Mouse (Mus musculus) lung, embryonic 16.5 days (tissue): ENCODE results near the gene Zmym6. TPM values are rescaled to one million over a fixed set of nuclear protein-coding genes. Genes with fewer than 3 reads are reported as not detected.

ENCODE experiments used
- ATAC-seq: fragments of 200-750 bp; cut with Nextera tagmentation; 2 replicates; pipeline ENCODE4 v1.8.0; 2017; ENCODE audit warnings: low read depth, mild to moderate bottlenecking, moderate library complexity
- H3K27ac ChIP-seq: fragments of 300-500 bp; sonication (generic); 2 replicates; pipeline ENCODE4 v1.5.1; 2014; ENCODE audit warnings: mild to moderate bottlenecking, control low read depth, low read length
- H3K27me3 ChIP-seq: fragments of 300-500 bp; sonication (generic); 2 replicates; pipeline ENCODE4 v1.6.1; 2014; ENCODE audit warnings: low read depth, low read length, mixed read lengths; ENCODE audit not compliant: control insufficient read depth, insufficient read depth
- H3K36me3 ChIP-seq: fragments of 300-500 bp; sonication (generic); 2 replicates; pipeline ENCODE4 v1.6.1; 2014; ENCODE audit warnings: low read length; ENCODE audit not compliant: control insufficient read depth, insufficient read depth
- H3K4me1 ChIP-seq: fragments of 300-500 bp; sonication (generic); replicated peaks from 2 replicates; pipeline ENCODE4 v1.6.1; 2014; ENCODE audit warnings: low read length, mixed read lengths; ENCODE audit not compliant: control insufficient read depth, insufficient read depth
- H3K4me2 ChIP-seq: fragments of 300-500 bp; sonication (generic); 2 replicates; pipeline ENCODE4 v1.6.1; 2014; ENCODE audit warnings: low read depth, low read length, control low read depth
- H3K4me3 ChIP-seq: fragments of 300-500 bp; sonication (generic); 2 replicates; pipeline ENCODE4 v1.5.1; 2014; ENCODE audit warnings: mild to moderate bottlenecking, low read length, control low read depth
- H3K9ac ChIP-seq: fragments of 300-500 bp; sonication (generic); 2 replicates; pipeline ENCODE4 v1.6.1; 2014; ENCODE audit warnings: low read length, control low read depth
- H3K9me3 ChIP-seq: fragments of 300-500 bp; sonication (generic); 2 replicates; pipeline ENCODE4 v1.6.1; 2016; ENCODE audit warnings: low read length; ENCODE audit not compliant: control insufficient read depth
- WGBS: fragments of 180-500 bp; shearing (Covaris S2); extraction: QIAGEN DNeasy Blood & Tissue Kit; methylation state at CpG from one replicate; pipeline ENCODE4 v1.1.7; 2014; 5-methylcytosine and 5-hydroxymethylcytosine counted together
- polyA plus RNA-seq: library from polyadenylated mRNA; unstranded; fragments of >200 nt; fragmentation: Nextera tagmentation; extraction: Ambion mirVana; gene quantifications from 2 replicates; pipeline ENCODE4 v1.2.1, GENCODE M21; 2015

Gene Zmym6
- polyA plus RNA-seq, 1 experiment from 2014 or later, result 18.2 TPM

DNA sequence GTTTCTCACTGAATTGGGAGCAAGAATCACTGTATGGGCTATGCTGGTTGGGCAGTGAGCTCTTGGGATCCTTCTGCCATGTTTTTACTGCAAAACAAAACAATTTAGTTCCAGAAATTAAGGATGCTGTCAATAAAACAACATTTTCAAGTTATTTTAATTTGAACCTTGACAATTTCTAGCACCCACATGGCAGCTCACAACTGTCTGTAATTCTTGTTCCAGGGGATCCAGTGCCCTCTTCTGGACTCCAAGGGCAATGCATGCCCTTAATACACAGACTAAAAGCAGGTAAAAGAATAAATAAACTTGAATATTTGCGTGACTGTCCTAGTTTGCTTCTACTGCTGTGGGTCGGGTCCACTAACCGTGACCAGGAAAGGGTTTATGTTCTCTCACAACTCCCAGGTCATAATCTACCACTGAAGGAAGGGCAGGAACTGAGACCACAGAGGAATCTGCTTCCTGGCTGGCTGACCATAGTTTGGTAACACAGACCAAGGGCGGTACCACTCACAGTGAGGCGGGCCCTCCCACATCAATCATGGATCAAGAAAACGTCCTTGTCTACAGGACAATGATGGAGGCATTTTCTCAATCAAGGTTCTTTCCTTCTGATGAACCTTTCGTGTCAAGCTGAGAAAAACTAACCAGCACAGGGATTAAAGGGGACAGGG, 22.5 kb upstream of the Zmym6 start:
- H3K27ac ChIP-seq, result no peak overlapping the region
- WGBS, result 77% methylated on average over 7 of the region's 7 CpGs
- H3K4me1 ChIP-seq, result no peaks in the 10 kb centered on the region
- H3K9me3 ChIP-seq, result no peaks in the 10 kb centered on the region
- peaks cover 19% of the 10 kb centered on the region for H3K36me3 ChIP-seq
- H3K4me2 ChIP-seq, result no peak overlapping the region
- no peak overlapping the region for H3K4me3 ChIP-seq
- no peak overlapping the region for H3K9ac ChIP-seq
- H3K27me3 ChIP-seq, result no peaks in the 10 kb centered on the region
- ATAC-seq, result no peak

DNA sequence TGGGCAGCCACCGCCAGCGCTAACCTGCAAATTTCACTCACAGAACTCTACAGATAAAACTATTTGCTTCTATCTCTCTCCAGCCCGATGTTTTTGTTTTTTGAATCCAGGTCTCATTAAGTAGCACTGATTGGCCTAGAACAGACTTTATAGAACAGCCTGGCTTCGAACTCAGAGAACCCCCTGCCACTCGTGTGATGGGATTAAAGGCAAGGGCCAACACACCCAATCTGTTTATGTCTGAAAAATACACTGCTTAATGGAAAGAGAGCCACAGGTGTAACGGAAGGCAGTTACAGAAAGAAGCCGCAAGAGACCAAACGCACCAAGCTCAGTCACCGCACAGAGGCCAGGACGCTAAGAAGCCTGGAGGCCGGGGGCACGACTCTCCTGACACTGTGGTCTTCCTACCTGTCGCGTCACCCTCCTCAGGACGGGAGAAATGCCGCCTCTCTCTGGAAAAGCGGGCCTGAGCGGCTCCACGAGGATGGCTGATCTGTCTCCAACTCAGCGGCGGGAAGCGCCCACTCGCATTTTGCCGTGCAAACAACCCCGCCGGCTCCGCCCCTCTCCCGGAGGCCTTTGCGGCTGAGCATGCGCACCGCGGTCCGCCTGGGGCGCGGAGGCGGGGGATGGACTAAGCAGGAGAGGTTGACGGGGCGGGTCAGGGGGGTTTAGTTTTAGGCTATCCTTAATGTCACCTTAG, 16.4 kb upstream of the Zmym6 start, which contains the start of gene Zmym1:
Zmym1 (minus strand) TSS at position 568 of the 706 bp plus-strand sequence.
- H3K4me1 ChIP-seq, result no peaks in the 10 kb centered on the region; the same call in 1 of the 2 replicates
- peak within 1 kb of the TSS; percentile 77 for H3K4me3 ChIP-seq
- no peaks in the 10 kb centered on the region for H3K27me3 ChIP-seq
- H3K9me3 ChIP-seq, result no peaks in the 10 kb centered on the region
- peak; percentile 98 for ATAC-seq
- peaks cover 8% of the 10 kb centered on the region for H3K36me3 ChIP-seq
- WGBS, result under 1% methylated on average over 36 of the region's 38 CpGs
- H3K9ac ChIP-seq, result peak within 1 kb of the TSS; percentile 81
- H3K27ac ChIP-seq, result peak within 1 kb of the TSS; percentile 51; the same call in 1 of the 2 replicates
- peak within 1 kb of the TSS; percentile 81 for H3K4me2 ChIP-seq

DNA sequence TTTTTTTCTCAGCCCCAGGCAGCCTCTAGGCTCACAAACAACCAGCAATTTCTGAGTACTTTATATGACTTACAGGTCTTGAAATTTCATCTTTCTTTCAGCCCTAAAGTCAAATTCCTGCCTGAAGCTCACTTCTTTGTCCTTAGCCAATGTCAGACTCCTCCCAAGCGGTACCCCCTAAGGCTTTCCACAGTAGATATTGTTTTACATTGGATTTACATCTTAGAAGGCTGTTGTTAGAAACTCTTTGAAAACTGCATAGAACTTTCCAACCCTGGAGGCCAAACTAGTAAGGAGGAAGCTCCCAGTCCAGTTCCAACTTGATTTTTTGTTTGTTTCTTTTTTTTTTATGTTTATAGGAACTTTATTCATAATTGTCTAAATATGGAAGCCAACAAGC, 13.1 kb upstream of the Zmym6 start:
- Histone ChIP-seq H3K36me3 (no peaks in the 10 kb centered on the region), H3K9me3 (0 out of 2 replicates have a peak, but pooled peaks cover under 1% of the 10 kb centered on the region), H3K4me2 (no peak overlapping the region), H3K4me3 (no peak overlapping the region), H3K27ac (no peak overlapping the region), H3K9ac (no peak overlapping the region), H3K4me1 (no peaks in the 10 kb centered on the region; the same call in 1 of the 2 replicates), H3K27me3 (no peaks in the 10 kb centered on the region)
- no peak for ATAC-seq
- WGBS, result 47% methylated on average over 1 of the region's 1 CpGs

DNA sequence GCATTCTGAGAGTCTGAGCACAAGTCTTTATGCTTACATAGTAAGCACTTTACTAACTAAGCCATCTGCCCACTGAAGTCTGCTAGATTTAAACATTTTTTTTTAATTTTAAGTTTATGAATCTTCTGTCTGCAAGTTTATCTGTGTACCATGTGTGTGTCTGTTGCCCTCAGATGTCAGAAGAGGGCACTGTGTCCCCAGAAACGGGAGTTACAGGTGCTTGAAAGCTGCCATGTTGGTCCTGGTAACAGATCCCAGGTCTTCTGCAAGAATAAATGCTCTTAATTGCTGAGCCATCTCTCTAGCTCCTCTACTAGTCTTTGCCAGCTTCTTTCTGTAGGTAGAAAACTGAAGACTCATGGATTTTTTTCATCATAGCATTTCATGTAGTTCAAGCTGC, 2.3 kb upstream of the Zmym6 start:
- 59% methylated on average over 1 of the region's 1 CpGs for WGBS
- no peak for ATAC-seq
- no peak overlapping the region for H3K4me3 ChIP-seq
- no peak overlapping the region for H3K4me2 ChIP-seq
- peaks cover 6% of the 10 kb centered on the region for H3K4me1 ChIP-seq
- no peaks in the 10 kb centered on the region for H3K36me3 ChIP-seq
- no peak overlapping the region for H3K9ac ChIP-seq
- H3K27me3 ChIP-seq, result no peaks in the 10 kb centered on the region
- 0 out of 2 replicates have a peak, but pooled peaks cover 2% of the 10 kb centered on the region for H3K9me3 ChIP-seq
- no peak overlapping the region for H3K27ac ChIP-seq

DNA sequence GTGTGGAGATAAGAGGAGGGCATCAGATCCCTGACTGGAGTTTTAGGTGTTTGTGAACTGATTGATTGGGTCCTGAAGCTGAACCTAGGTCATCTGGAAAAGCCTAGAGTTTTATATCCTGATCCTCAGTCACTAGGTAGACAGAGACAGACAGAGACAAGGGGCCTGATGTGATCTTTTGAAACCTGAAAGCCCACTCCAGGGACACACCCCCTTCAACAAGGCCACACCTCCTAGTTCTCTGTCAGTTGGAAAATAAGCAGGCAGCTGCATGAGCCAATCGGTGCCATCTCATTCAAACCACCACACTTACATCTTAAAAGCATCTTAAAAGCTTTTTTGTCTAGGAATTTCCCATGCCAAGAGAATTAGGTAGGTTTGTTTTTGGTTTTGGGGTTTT, 3.6 kb downstream of the Zmym6 start:
- H3K27ac ChIP-seq, result no peak overlapping the region
- no peaks in the 10 kb centered on the region for H3K36me3 ChIP-seq
- H3K27me3 ChIP-seq, result no peaks in the 10 kb centered on the region
- 21% methylated on average over 1 of the region's 1 CpGs for WGBS
- H3K4me2 ChIP-seq, result no peak overlapping the region
- H3K4me1 ChIP-seq, result peaks cover 6% of the 10 kb centered on the region
- H3K9ac ChIP-seq, result no peak overlapping the region
- ATAC-seq, result no peak
- H3K9me3 ChIP-seq, result 0 out of 2 replicates have a peak, but pooled peaks cover 2% of the 10 kb centered on the region
- H3K4me3 ChIP-seq, result no peak overlapping the region

DNA sequence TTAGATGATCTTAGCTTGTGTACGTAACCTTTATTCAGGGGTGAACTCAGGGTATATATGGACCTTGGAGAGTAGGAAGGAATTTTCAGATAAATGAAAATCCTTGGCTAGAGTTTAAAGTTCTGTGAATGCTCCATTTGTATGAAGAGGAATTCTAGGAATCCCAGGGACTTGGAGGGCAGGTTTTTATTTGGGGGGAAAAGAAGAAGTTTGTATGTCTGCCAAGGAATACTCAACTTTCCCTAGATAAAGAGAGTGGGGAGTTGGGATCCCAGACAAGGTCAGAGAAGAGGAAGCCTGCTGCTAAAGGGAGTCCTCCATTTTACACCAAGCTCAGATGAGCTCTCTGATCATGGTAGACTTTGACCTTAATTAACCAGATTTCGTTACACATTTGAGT, 5.9 kb downstream of the Zmym6 start:
- ATAC-seq, result no peak
- H3K4me3 ChIP-seq, result no peak overlapping the region
- H3K36me3 ChIP-seq, result no peaks in the 10 kb centered on the region
- 66% methylated on average over 2 of the region's 2 CpGs for WGBS
- H3K27me3 ChIP-seq, result no peaks in the 10 kb centered on the region
- H3K4me2 ChIP-seq, result no peak overlapping the region
- H3K27ac ChIP-seq, result no peak overlapping the region
- peaks cover under 1% of the 10 kb centered on the region for H3K4me1 ChIP-seq
- H3K9ac ChIP-seq, result no peak overlapping the region
- H3K9me3 ChIP-seq, result no peaks in the 10 kb centered on the region

DNA sequence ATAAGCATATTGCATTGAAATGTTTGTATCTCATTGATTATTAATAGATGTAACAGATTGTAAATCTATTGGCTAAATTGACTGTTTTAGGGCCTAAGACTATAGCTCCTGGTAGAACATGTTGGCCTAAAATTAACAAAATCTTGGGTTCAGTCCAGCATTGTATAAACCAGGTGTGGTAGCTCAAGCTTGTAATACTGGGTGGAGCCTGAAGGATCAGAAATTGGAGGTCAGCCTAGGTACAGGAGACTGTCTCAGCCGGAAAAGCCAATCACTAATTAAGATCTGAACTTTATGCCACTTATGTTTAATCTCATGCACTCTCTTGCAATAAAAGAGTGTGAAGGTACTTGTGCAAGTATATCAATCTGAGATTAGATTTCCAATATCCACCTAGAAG, 8.6 kb downstream of the Zmym6 start:
- H3K27me3 ChIP-seq, result no peaks in the 10 kb centered on the region
- H3K9me3 ChIP-seq, result no peaks in the 10 kb centered on the region
- H3K36me3 ChIP-seq, result peaks cover 4% of the 10 kb centered on the region; the same call in 1 of the 2 replicates
- 79% methylated on average over 1 of the region's 1 CpGs for WGBS
- no peak overlapping the region for H3K27ac ChIP-seq
- H3K4me1 ChIP-seq, result no peaks in the 10 kb centered on the region
- no peak overlapping the region for H3K4me2 ChIP-seq
- H3K4me3 ChIP-seq, result no peak overlapping the region
- no peak for ATAC-seq
- H3K9ac ChIP-seq, result no peak overlapping the region

DNA sequence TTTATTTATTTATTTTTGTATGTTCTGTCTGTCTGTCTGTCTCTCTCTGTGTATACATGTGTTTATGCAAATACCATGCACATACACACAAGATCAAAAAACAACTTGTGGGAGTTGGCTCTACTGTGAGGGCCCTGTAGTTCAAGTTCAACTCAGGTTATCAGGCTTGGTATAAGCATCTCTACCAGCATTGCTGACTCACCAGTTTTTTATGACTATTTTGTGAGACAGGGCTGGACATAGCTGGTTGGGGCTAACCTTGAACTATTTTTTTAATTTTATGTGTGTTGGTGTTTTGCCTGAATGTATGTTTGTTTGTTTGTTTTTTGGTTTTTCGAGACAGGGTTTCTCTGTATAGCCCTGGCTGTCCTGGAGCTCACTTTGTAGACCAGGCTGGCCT, 14.0 kb downstream of the Zmym6 start:
- 79% methylated on average over 1 of the region's 1 CpGs for WGBS

DNA sequence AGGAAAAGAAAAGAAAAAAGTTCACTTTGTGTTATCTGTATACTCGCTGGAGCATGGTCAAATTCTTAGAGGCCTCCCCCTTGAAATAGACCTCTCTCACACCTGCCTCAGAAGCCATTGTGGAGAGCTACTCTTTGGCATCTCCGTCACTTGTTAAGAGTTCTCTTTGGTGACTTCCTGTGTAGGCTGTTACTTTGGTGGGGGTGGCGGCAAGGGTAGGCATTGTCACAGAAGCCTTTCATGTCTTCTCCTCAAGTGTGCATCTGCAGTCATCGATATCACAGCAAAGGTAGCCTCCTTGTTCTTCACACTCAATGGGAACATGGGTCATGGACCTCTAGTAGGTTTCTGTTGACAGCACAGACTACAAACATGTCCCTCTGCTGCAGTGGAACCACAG, 17.9 kb downstream of the Zmym6 start:
- H3K27ac ChIP-seq, result no peak overlapping the region

More for the DNA sequence above, 14.0 kb downstream of the Zmym6 start:
- H3K9me3 ChIP-seq, result no peaks in the 10 kb centered on the region
- H3K36me3 ChIP-seq, result peaks cover 4% of the 10 kb centered on the region; the same call in 1 of the 2 replicates
- no peak overlapping the region for H3K27ac ChIP-seq
- H3K4me3 ChIP-seq, result no peak overlapping the region
- H3K4me1 ChIP-seq, result no peaks in the 10 kb centered on the region
- no peak for ATAC-seq
- no peak overlapping the region for H3K9ac ChIP-seq
- H3K4me2 ChIP-seq, result no peak overlapping the region
- H3K27me3 ChIP-seq, result no peaks in the 10 kb centered on the region

More for the DNA sequence above, 17.9 kb downstream of the Zmym6 start:
- H3K9me3 ChIP-seq, result no peaks in the 10 kb centered on the region
- H3K4me1 ChIP-seq, result no peaks in the 10 kb centered on the region
- peaks cover 2% of the 10 kb centered on the region; the same call in 1 of the 2 replicates for H3K36me3 ChIP-seq
- no peak overlapping the region for H3K9ac ChIP-seq
- H3K4me2 ChIP-seq, result no peak overlapping the region
- no peaks in the 10 kb centered on the region for H3K27me3 ChIP-seq
- ATAC-seq, result no peak
- 83% methylated on average over 4 of the region's 4 CpGs for WGBS
- H3K4me3 ChIP-seq, result no peak overlapping the region
